ENCODE assay signal across 8 mouse cellular contexts in the genomic region with DNA sequence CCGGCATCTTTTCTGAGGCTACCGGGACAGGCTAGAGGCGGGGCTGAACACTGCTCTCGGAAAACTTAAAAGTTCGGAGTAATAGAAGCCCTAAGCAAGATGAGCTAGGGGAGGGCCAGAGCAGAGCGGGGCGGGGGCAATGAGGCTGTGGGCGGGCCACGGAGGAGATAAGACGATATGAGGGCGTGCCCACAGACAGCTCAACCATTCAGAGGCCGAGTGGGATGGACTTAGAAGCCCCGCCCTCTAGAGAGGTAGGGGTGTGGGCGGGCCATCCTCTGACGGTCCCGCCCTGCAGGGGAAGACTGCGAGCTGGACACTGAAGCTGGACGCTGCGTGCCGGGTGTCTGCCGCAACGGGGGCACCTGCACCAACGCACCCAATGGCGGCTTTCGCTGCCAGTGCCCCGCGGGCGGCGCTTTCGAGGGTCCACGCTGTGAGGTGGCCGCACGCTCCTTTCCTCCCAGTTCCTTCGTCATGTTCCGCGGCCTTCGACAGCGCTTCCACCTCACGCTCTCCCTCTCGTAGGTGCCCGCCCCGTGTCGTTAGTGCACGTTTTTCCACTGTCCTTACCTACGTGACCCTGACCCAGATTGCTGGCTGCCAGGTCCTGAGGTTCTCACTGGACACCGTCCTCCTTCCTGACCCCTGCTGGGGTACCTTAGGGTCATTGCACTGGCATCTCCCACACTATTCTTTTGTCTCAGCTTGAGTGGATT. TPM values are rescaled to one million over a fixed set of nuclear protein-coding genes. Genes with fewer than 3 reads are reported as not detected.
DNase-seq lines count a peak whose midpoint lies in the region; ATAC-seq lines count a peak whose summit lies in the region.

No protein-coding gene starts in this region.

- peaks cover 48% of the 10 kb centered on the region for H3K27me3 ChIP-seq in hindbrain, embryonic 13.5 days

- H3K9ac ChIP-seq in hindbrain, embryonic 13.5 days = peak overlapping the region; percentile 35

- peaks cover 58% of the 10 kb centered on the region for H3K4me1 ChIP-seq in hindbrain, embryonic 13.5 days (replicated peaks)

- no peak overlapping the region for H3K27ac ChIP-seq in hindbrain, embryonic 13.5 days

- WGBS in hindbrain, embryonic 13.5 days = 6% methylated on average over 46 of the region's 46 CpGs

- peak; percentile 93 for ATAC-seq in hindbrain, embryonic 13.5 days (ENCODE audit: low FRiP score)

- peak; percentile 98 for DNase-seq in R1 (ENCODE audit: low read depth, low spot score)
- DNase-seq in cerebellum, postnatal 14 days = peak; percentile 81
- peak; percentile 65 to 74 for DNase-seq in frontal cortex, postnatal 14 days (ENCODE audit: low spot score in 2 of 2)
- DNase-seq in layer of hippocampus, postnatal 36 days = peak; percentile 69 to 70
- peak; percentile 94 for DNase-seq in lung, postnatal 25 days (ENCODE audit: low spot score)
- peak; percentile 89 for DNase-seq in ovary, postnatal 36 days (ENCODE audit: low spot score)
- peak; percentile 72 for DNase-seq in thymus, postnatal 14 days

- no peaks in the 10 kb centered on the region for H3K9me3 ChIP-seq in hindbrain, embryonic 13.5 days

- peak overlapping the region; percentile 70 for H3K4me2 ChIP-seq in hindbrain, embryonic 13.5 days

- peak overlapping the region; percentile 39 for H3K4me3 ChIP-seq in hindbrain, embryonic 13.5 days

- H3K36me3 ChIP-seq in hindbrain, embryonic 13.5 days = peaks cover 90% of the 10 kb centered on the region

RNA-seq across cellular contexts. Expression of gene Celsr3, which starts 6.4 kb away (rescaled TPM):
- 13.8 and 14.3 TPM in 2 replicates for polyA plus RNA-seq in hindbrain, embryonic 13.5 days (2015; fragmentation: Nextera tagmentation; extraction: Ambion mirVana)
- total RNA-seq in layer of hippocampus, postnatal 36 days (2021) = 10 to 100 TPM; 60.6 to 73.4 TPM

RNA-seq across cellular contexts. Expression of gene Slc26a6, which starts 20.5 kb away (rescaled TPM):
- polyA plus RNA-seq in hindbrain, embryonic 13.5 days (2015; fragmentation: Nextera tagmentation; extraction: Ambion mirVana) = 15.1 and 16.1 TPM in 2 replicates
- 10 to 100 TPM; 17.9 to 23.1 TPM for total RNA-seq in layer of hippocampus, postnatal 36 days (2021)

RNA-seq across cellular contexts. Expression of gene Nckipsd, which starts 24.4 kb away (rescaled TPM):
- polyA plus RNA-seq in hindbrain, embryonic 13.5 days (2015; fragmentation: Nextera tagmentation; extraction: Ambion mirVana) = 25.9 and 30.7 TPM in 2 replicates
- total RNA-seq in layer of hippocampus, postnatal 36 days (2021) = 10 to 100 TPM; 70.3 TPM

RNA-seq across cellular contexts. Expression of gene Ip6k2, which starts 49.0 kb away (rescaled TPM):
- 222 and 228 TPM in 2 replicates for polyA plus RNA-seq in hindbrain, embryonic 13.5 days (2015; fragmentation: Nextera tagmentation; extraction: Ambion mirVana)
- 100 to 1,000 TPM; 233 to 259 TPM for total RNA-seq in layer of hippocampus, postnatal 36 days (2021)
